Mouse (Mus musculus): ENCODE results near the gene Aff3. TPM values are rescaled to one million over a fixed set of nuclear protein-coding genes. Genes with fewer than 3 reads are reported as not detected.

The Aff3 gene
- total RNA-seq, 2 experiments from 2014 or later, result 1.3 to 3.2 TPM

- no peak for DNase-seq
Measured at GRCm38 (mm10) chr1:38541536-38541935, 123.2 kb downstream of the Aff3 start.

GRCm38 (mm10) chr1:38536929-38537540, 127.7 kb downstream of the Aff3 start:
- no peak for DNase-seq

GRCm38 (mm10) chr1:38532581-38532980, 132.2 kb downstream of the Aff3 start:
- DNase-seq, result no peak

GRCm38 (mm10) chr1:38528607-38529006, 136.1 kb downstream of the Aff3 start:
- no peak for DNase-seq

- peak; percentile 7 to 11 for DNase-seq
Measured at GRCm38 (mm10) chr1:38526568-38526967, 138.2 kb downstream of the Aff3 start.

GRCm38 (mm10) chr1:38521651-38522050, 143.1 kb downstream of the Aff3 start:
- no peak for DNase-seq

- DNase-seq, result no peak
Measured at GRCm38 (mm10) chr1:38516225-38516624, 148.5 kb downstream of the Aff3 start.

GRCm38 (mm10) chr1:38514634-38515011, 150.1 kb downstream of the Aff3 start:
- DNase-seq, result peak; percentile 3 to 10

GRCm38 (mm10) chr1:38513970-38514633, 150.7 kb downstream of the Aff3 start:
- DNase-seq, result no peak

- peak in 1 of 2 experiments; percentile 13 for DNase-seq
Measured at GRCm38 (mm10) chr1:38512258-38513081, 152.3 kb downstream of the Aff3 start.

- no peak for DNase-seq
Measured at GRCm38 (mm10) chr1:38511076-38511475, 153.7 kb downstream of the Aff3 start.

GRCm38 (mm10) chr1:38509301-38509700, 155.5 kb downstream of the Aff3 start:
- DNase-seq, result no peak

GRCm38 (mm10) chr1:38507636-38508179, 157.0 kb downstream of the Aff3 start:
- DNase-seq, result no peak

GRCm38 (mm10) chr1:38506396-38506795, 158.4 kb downstream of the Aff3 start:
- no peak for DNase-seq

GRCm38 (mm10) chr1:38503431-38504089, 161.2 kb downstream of the Aff3 start:
- no peak for DNase-seq

GRCm38 (mm10) chr1:38502797-38503196, 162.0 kb downstream of the Aff3 start:
- DNase-seq, result no peak

GRCm38 (mm10) chr1:38501231-38501630, 163.5 kb downstream of the Aff3 start:
- no peak for DNase-seq

- DNase-seq, result no peak
Measured at GRCm38 (mm10) chr1:38499500-38499899, 165.3 kb downstream of the Aff3 start.

GRCm38 (mm10) chr1:38497576-38497975, 167.2 kb downstream of the Aff3 start:
- DNase-seq, result no peak

GRCm38 (mm10) chr1:38496886-38497528, 167.7 kb downstream of the Aff3 start:
- no peak for DNase-seq

- DNase-seq, result no peak
Measured at GRCm38 (mm10) chr1:38495284-38495683, 169.5 kb downstream of the Aff3 start.

GRCm38 (mm10) chr1:38489733-38490132, 175.0 kb downstream of the Aff3 start:
- DNase-seq, result no peak

Measured in heart, adult 18-20 months (tissue).